Mouse (Mus musculus) erythroblast, embryonic 14.5 days (primary cell): ENCODE results near the gene Col11a1. TPM values are rescaled to one million over a fixed set of nuclear protein-coding genes. Genes with fewer than 3 reads are reported as not detected.

Experiments used
- H3K27me3 ChIP-seq: 2 replicates; pipeline ENCODE4 v1.6.1; 2012; ENCODE audit warnings: inconsistent platforms; ENCODE audit not compliant: control insufficient read depth
- H3K36me3 ChIP-seq: 2 replicates; pipeline ENCODE4 v1.6.1; 2012; ENCODE audit warnings: mild to moderate bottlenecking, inconsistent platforms; ENCODE audit not compliant: control insufficient read depth
- H3K4me1 ChIP-seq: 2 replicates; pipeline ENCODE4 v1.6.1; 2012; ENCODE audit warnings: inconsistent platforms; ENCODE audit not compliant: control insufficient read depth
- H3K4me3 ChIP-seq: replicated peaks from 2 replicates; pipeline ENCODE3; 2012; ENCODE audit warnings: moderate library complexity, mild to moderate bottlenecking, inconsistent platforms
- H3K9me3 ChIP-seq: 2 replicates; pipeline ENCODE4 v1.6.1; 2012; ENCODE audit warnings: low read length, inconsistent platforms, mixed read lengths; ENCODE audit not compliant: control insufficient read depth
- GATA1 ChIP-seq: IDR thresholded peaks from 2 replicates; pipeline ENCODE4 v1.6.1; 2012; ENCODE audit warnings: low read length, inconsistent platforms, mixed read lengths
- TAL1 ChIP-seq: IDR thresholded peaks from 3 replicates; pipeline ENCODE4 v1.6.1; 2012; ENCODE audit warnings: low read length, inconsistent platforms, mixed read lengths
- polyA plus RNA-seq: library from polyadenylated mRNA; stranded (reverse); fragments of >175 nt; gene quantifications from 2 replicates; pipeline ENCODE4 v1.2.3, GENCODE M21; 2012

Gene Col11a1
- 0.03 TPM in 1 of 2 replicates, not detected in the other for polyA plus RNA-seq

DNA sequence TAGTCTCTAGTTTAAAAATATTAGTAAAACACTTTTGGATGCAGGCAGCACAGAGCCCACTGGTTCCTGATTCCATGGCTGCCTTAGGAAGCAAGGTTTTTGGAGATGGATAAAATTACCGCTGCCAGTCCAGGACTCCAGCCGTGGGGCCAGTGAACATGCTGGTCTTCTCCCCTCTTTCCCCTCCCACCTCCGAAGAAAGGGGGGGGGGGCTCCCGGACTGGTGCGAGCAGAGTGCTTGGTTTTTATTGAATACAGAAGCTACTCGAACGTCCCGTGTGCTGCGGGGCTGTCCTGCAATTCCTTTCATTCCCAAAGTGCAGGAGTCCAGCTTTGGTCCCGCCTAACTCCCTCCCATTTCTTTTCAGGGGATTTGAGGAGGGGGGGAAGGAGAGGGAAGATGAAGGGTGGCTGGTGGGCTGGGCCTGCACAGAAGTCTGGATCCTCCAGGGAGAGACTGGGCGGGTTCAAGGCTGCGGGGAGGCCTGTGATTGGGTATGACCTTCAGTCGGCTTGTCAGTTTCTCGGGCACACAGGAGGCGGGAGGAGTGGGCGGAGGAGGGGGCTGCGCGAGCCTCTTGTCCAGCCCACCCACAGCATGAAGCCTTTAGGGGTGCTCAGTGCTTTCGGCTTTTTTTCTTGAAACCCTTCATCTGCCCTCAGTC, at the start of gene Col11a1:
Gene Col11a1 (plus strand): TSS at position 570 of the 665 bp plus-strand sequence.
- H3K36me3 ChIP-seq = no peaks in the 10 kb centered on the region
- no peaks in the 10 kb centered on the region for H3K4me1 ChIP-seq
- no peaks in the 10 kb centered on the region for H3K9me3 ChIP-seq
- H3K4me3 ChIP-seq = no peak within 1 kb of the TSS
- peaks cover 27% of the 10 kb centered on the region for H3K27me3 ChIP-seq
- TF ChIP-seq TAL1 (no peak), GATA1 (no peak)

DNA sequence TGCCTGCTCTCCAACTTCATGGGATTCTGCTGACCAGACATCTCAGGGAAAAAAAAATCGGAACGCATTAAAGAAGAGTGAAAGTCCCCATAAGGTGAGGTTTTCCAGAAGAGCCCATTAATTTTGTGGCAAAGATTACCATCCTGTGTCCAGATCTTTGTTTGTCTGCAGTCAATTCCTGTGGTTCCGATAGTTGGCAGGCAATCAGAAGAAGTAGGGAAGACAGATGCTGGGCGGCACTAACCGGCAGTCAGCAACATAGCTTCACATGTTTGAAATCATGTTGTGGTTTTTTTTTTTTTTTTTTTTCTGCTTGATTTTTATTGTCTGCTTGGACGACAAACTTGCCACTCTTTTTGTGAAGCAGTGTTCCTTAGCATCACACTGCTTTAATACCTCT, 39.4 kb upstream of the Col11a1 start:
- no peaks in the 10 kb centered on the region for H3K4me1 ChIP-seq
- H3K4me3 ChIP-seq = no peak overlapping the region
- no peaks in the 10 kb centered on the region for H3K36me3 ChIP-seq
- TF ChIP-seq TAL1 (no peak), GATA1 (no peak)
- no peaks in the 10 kb centered on the region for H3K9me3 ChIP-seq
- no peaks in the 10 kb centered on the region for H3K27me3 ChIP-seq

DNA sequence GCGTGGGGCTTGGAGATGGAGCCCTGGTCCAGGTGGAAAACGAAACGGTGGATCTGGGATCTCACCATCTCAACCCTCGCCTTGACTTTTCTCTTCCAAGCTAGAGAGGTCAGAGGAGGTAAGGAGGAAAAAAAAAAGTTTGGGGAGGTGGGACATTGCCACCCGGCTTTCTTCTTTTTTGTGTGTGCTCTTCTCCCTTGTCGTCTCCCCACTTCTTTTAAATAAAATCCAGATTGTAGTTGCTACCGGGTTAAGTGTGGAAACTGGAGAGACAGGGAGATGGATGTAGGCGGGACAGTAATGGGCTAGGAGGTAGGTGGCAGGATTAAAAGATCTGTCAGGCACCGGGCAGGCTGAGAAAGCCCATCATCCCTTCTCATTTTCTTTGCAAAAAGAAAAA, 546 bp downstream of the Col11a1 start:
- Histone ChIP-seq H3K36me3 (no peaks in the 10 kb centered on the region), H3K9me3 (no peaks in the 10 kb centered on the region), H3K27me3 (peaks cover 27% of the 10 kb centered on the region), H3K4me3 (no peak overlapping the region), H3K4me1 (no peaks in the 10 kb centered on the region)
- TF ChIP-seq TAL1 = no peak
- no peak for TF ChIP-seq GATA1

DNA sequence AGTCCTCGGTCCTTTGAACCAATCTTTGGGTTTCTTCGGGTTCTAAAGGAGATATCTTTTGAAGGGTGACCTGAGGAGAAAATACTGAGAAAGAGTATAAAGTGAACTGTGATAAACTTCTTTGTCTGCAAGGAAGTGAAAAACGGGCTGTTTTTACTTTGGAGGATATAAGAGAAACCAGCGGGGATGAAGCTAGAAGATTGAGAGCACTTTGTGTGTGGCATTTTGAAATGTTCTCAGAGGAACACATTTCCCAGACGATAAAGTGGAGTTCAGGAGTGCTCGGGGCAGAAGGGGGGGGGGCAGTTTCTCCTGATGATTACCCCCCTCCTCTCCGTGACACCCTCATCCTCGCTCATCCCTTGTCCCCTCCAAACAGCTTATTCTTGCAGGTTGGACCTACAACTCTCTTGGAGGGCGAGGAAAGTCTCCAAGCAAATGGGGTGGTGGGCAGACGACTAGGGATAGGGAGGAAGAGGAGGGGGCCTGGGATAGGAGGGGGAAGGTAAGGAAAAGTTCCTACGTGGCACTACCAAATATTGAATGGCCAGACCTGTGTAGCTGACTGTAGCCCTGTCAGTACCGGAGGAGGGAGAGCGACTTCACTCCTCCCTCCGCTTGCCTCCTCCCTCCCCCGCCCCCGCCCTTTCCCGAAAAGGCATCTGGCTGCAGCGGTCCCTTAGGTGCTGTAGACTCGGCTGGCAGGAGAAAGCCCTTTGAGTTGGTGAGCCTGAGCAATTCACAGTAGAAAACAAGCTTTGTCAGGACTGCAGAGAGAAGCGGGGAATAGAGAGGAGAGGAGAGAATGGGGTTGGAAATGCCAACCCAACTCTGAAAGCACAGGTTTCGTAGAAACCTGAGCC, 1.2 kb downstream of the Col11a1 start:
- TF ChIP-seq TAL1 = no peak
- TF ChIP-seq GATA1 = no peak
- no peak overlapping the region for H3K4me3 ChIP-seq
- peaks cover 27% of the 10 kb centered on the region for H3K27me3 ChIP-seq
- H3K9me3 ChIP-seq = no peaks in the 10 kb centered on the region
- H3K36me3 ChIP-seq = no peaks in the 10 kb centered on the region
- no peaks in the 10 kb centered on the region for H3K4me1 ChIP-seq

DNA sequence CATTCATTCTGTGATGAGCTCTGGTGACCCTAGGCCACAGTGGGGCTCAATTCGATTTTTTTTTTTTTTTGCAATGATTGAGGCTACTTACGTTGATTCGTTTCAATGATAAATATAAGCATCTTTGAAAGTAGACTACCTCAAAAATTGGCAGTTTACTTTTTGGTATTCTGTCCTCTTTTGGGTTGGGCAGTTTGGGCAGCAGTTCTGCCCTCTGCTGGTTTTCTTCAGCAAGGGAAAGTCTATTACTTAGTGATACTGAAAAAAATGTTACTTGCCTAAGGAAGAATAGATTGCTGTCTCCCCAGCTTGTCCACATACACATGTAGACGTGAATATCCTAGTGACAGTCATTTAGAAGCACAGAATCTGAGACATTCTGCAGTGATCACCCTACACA, 2.0 kb downstream of the Col11a1 start:
- Histone ChIP-seq H3K36me3 (no peaks in the 10 kb centered on the region), H3K4me3 (no peak overlapping the region), H3K9me3 (no peaks in the 10 kb centered on the region), H3K4me1 (no peaks in the 10 kb centered on the region), H3K27me3 (peaks cover 27% of the 10 kb centered on the region)
- TF ChIP-seq TAL1 (no peak), GATA1 (no peak)

DNA sequence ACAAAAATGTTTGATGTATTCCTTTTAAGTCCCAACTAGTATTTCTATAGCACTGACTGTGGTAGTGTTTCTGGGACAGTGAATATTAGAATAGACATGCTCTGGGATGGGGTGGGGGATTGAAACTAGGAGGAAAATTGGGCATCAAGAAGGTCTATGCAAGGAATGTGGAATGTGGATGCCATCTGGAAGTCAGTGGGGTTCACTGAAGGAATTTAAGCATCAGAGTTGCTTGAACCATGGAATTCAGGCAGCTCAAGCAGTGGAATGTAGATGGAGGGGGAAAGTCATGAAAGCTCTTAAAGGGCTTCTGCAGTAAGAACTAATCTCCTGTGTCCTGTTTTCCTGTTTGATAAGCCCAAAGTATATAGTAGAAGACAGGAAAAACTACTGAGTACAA, 22.1 kb downstream of the Col11a1 start:
- no peak for TF ChIP-seq TAL1
- Histone ChIP-seq H3K9me3 (no peaks in the 10 kb centered on the region), H3K36me3 (no peaks in the 10 kb centered on the region), H3K4me3 (no peak overlapping the region), H3K4me1 (no peaks in the 10 kb centered on the region), H3K27me3 (no peaks in the 10 kb centered on the region)

DNA sequence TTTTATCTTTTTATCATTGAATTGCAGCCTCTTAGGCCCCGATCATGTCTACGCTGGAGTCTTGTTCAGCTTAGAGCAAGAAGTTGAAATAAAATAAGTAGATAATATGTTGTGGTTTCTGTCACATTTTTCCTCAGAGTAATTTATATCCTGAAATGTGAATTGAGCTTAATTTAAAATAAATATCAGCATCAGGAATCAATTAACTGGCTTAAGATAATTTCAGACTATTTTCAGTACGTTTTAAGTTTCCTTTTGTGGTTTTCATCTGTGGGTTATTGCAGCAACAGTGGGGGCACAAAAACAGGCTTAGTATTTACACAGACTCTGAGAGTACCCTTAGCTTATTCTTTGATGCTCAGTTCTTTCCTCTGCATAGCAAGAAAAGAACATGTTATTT, 23.2 kb downstream of the Col11a1 start:
- H3K27me3 ChIP-seq = no peaks in the 10 kb centered on the region
- TF ChIP-seq GATA1 (no peak), TAL1 (no peak)
- H3K4me1 ChIP-seq = no peaks in the 10 kb centered on the region

DNA sequence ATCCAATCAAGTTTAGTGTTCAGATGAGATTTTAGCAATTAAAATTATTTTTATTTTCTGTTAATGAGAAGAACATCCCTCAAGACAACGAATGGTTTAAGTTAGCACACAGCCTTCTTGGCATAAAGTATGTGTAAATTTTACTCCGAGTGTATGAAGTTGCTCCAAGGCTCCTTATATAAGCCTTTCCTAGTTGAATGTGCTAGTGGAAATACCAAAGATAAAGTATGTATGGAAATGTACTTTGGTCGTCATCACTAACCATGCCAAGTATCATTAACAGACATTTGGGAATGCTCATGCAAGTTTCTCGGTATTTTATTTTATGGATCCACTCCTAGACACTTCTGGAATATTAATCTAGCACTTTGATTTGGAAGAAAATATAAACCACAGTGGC, 34.8 kb downstream of the Col11a1 start:
- no peaks in the 10 kb centered on the region for H3K27me3 ChIP-seq
- no peak overlapping the region for H3K4me3 ChIP-seq
- H3K9me3 ChIP-seq = peaks cover 4% of the 10 kb centered on the region; the same call in 1 of the 2 replicates
- no peaks in the 10 kb centered on the region for H3K4me1 ChIP-seq
- no peak for TF ChIP-seq TAL1
- TF ChIP-seq GATA1 = no peak
- H3K36me3 ChIP-seq = no peaks in the 10 kb centered on the region

More for the DNA sequence above, 23.2 kb downstream of the Col11a1 start:
- no peak overlapping the region for H3K4me3 ChIP-seq
- no peaks in the 10 kb centered on the region for H3K36me3 ChIP-seq
- no peaks in the 10 kb centered on the region for H3K9me3 ChIP-seq

DNA sequence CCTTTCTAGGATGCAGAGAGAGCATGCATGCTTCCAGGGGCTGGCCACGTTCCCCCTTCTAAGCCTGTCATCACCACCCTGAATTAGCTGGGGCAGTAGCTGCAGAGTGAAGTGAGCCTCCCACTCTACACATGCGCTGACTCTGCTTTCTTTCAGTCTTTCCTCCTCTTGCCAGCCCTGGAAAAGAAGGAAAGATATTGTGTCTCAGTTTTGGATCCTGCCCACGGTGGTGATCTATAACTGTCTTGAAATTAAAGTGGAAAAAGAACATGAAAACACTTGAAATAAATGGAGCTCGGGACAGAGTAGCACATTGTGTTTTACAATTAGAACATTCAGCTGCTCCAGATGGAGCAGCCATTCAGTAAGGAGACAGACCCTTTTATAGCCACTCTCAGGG, 35.2 kb downstream of the Col11a1 start:
- Histone ChIP-seq H3K9me3 (peaks cover 4% of the 10 kb centered on the region; the same call in 1 of the 2 replicates), H3K27me3 (no peaks in the 10 kb centered on the region), H3K36me3 (no peaks in the 10 kb centered on the region), H3K4me3 (no peak overlapping the region), H3K4me1 (no peaks in the 10 kb centered on the region)
- no peak for TF ChIP-seq GATA1
- no peak for TF ChIP-seq TAL1
